Mouse (Mus musculus): ENCODE data around the gene Lman2l.

The Lman2l gene

GRCm38 (mm10) chr1:36457388-36458014 lies 12.4 kb upstream of the Lman2l start:
- DNase-seq = no peak

GRCm38 (mm10) chr1:36454055-36454815 lies 9.2 kb upstream of the Lman2l start:
- no peak for DNase-seq

- DNase-seq = no peak
These were observed 1.8 kb upstream of the Lman2l start for GRCm38 (mm10) chr1:36446841-36447240.

GRCm38 (mm10) chr1:36446106-36446824 lies 1.2 kb upstream of the Lman2l start:
- DNase-seq = no peak

GRCm38 (mm10) chr1:36445508-36445907 lies 437 bp upstream of the Lman2l start:
- no peak for DNase-seq

GRCm38 (mm10) chr1:36441101-36441500 lies 4.0 kb downstream of the Lman2l start:
- peak; percentile 42 for DNase-seq

GRCm38 (mm10) chr1:36437223-36437622 lies 7.8 kb downstream of the Lman2l start:
- DNase-seq = no peak

GRCm38 (mm10) chr1:36436515-36436914 lies 8.6 kb downstream of the Lman2l start:
- DNase-seq = no peak

- no peak for DNase-seq
These were observed 10.0 kb downstream of the Lman2l start for GRCm38 (mm10) chr1:36435071-36435470.

- no peak for DNase-seq
These were observed 11.5 kb downstream of the Lman2l start for GRCm38 (mm10) chr1:36433616-36434015.

- DNase-seq = no peak
These were observed 12.1 kb downstream of the Lman2l start for GRCm38 (mm10) chr1:36432999-36433398.

- no peak for DNase-seq
These were observed 15.6 kb downstream of the Lman2l start for GRCm38 (mm10) chr1:36429511-36429910.

- no peak for DNase-seq
These were observed 40.5 kb downstream of the Lman2l start for GRCm38 (mm10) chr1:36404531-36404930.

GRCm38 (mm10) chr1:36401509-36401908 lies 43.6 kb downstream of the Lman2l start:
- DNase-seq = no peak

GRCm38 (mm10) chr1:36397041-36397440 lies 48.0 kb downstream of the Lman2l start:
- no peak for DNase-seq

GRCm38 (mm10) chr1:36379582-36379981 lies 65.5 kb downstream of the Lman2l start:
- no peak for DNase-seq

- no peak for DNase-seq
These were observed 66.2 kb downstream of the Lman2l start for GRCm38 (mm10) chr1:36378880-36379279.

GRCm38 (mm10) chr1:36371934-36372845 lies 72.9 kb downstream of the Lman2l start, which contains the start of gene Fer1l5:
TSS of gene Fer1l5 (plus strand) at chr1:36372291.
- DNase-seq = no peak

GRCm38 (mm10) chr1:36370918-36371317 lies 74.2 kb downstream of the Lman2l start:
- DNase-seq = no peak

Data from right cerebral cortex, postnatal 25 days (tissue).